Mouse (Mus musculus) layer of hippocampus, postnatal 10 days (tissue): ENCODE measurements around the gene Dhx8. TPM values are rescaled to one million over a fixed set of nuclear protein-coding genes. Genes with fewer than 3 reads are reported as not detected.

Source experiments
- DNase-seq, 2 experiments: peaks; one replicate each; pipeline ENCODE4 v3.0.0; 2021; ENCODE audit warnings: low spot score in 2 of 2
- total RNA-seq, 2 experiments: library from RNA; stranded (reverse); gene quantifications; 2 replicates each; pipeline ENCODE4 v1.2.3; 2021

The Dhx8 gene
- total RNA-seq, 2 experiments from 2014 or later = 31.3 to 32.3 TPM

DNA sequence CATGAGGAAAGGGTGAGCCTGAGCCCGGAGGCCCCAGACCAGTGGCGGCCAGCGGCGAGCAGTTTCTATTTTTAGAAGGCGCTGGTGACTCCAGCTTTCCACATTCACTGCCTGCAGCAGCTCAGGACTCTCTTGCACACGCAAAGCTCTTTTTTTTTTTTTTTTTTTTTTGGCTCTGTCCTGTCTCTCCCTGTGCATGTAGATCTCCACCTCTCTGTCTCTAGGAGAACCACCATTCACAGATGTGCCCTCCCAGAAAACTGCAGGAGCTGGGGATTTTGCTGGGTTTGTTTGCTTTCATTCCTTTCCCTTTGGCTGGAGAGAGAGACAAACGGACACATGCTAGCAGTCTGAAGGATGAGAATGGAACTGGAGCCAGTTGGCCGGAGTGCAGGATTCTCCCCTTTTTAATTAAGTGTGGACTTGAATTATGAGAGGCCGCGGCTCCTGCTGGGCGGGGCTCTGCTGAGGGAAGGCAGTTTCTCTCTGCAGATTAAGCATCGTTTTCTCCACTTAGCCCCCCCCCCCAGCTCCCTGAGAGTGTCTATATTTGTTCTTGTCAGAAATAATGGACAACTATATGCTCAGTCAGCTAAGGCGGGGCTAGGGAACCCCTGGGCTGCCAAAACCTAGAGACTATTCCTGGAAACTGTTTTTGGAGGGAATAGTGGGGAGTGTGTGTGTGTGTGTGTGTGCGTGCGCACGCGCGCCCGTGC, 58.2 kb downstream of the Dhx8 start:
- DNase-seq = peak; percentile 43 to 53

GRCm38 (mm10) chr11:101797355-101797754, 64.6 kb downstream of the Dhx8 start:
- DNase-seq = no peak

DNA sequence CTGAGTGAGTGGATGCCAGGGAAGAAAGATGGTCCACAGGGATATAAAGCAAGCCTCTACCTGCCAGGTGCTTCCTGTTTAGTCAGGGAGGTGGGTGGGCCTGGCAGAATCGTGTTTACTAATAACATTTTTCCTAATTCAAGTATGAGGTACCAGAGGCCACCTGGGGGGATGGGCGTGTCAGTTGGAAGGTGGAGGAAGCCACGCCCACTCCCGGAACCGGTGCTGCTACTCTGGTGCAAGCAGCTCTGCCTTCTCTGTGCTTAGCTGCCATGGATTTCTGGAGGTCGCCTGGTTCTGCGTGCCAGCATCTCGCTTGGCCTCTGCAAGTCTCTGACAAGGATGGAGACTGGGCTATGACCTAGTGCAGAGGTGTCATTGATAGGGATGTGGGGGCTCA, 65.4 kb downstream of the Dhx8 start:
- DNase-seq = no peak

GRCm38 (mm10) chr11:101801386-101801785, 68.7 kb downstream of the Dhx8 start:
- no peak for DNase-seq

- no peak for DNase-seq
Measured at GRCm38 (mm10) chr11:101805113-101805704, 72.5 kb downstream of the Dhx8 start.

DNA sequence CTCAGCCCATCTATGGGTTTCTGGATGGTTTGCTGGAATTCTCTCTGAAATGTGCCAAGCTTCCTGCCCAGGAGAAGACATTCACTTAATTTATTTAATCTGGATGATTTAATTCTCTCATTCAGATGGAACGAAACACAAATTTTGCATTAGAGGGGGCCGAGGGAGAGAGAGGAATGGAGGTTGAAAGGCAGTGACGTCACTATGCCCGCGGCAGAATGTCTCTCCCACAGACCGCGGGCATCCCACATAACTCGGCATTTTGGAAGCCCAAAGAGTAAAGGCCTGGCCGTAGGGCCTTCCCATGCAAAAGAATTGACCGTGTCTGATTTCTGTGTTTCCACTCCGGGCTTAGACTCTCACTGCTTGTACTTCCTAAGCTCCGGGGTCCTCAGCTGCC, 74.0 kb downstream of the Dhx8 start:
- no peak for DNase-seq

GRCm38 (mm10) chr11:101807266-101807665, 74.5 kb downstream of the Dhx8 start:
- DNase-seq = no peak

DNA sequence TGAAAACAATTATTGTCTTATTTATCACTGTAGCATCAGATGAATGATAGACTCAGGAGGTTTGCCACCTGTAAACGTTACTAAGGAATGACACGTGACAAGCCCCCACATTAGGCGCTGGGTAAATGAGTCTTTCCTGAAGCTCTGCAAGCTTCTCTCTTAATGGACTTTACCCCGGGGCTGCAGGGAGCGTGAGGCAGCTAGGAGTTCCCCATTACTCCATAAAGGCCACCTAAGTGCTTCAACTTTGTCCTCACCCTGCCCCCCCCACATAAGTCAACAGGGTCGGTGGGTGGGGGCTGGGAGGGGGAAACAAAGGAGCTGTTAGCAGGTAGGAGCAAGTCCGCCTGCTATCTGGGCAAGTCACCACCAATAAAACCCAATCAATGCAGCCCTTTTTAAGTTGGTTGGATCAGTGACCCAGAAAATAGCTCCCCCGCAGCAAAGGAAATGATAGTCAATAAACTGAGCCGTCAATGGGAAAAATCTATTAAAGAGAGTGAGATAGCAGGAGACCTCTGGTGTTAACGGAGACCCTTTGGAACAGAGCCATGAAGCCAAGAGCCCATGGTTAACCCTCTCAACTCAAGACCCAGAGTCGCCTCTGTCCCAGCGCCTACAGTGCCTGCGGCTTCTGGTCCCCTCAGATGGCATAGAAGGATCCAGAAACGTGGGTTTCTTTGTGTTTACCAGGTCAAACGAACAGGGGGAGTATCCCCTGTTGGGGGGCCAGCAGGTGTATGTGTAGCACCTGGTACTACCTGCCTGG, 76.5 kb downstream of the Dhx8 start:
- no peak for DNase-seq

DNA sequence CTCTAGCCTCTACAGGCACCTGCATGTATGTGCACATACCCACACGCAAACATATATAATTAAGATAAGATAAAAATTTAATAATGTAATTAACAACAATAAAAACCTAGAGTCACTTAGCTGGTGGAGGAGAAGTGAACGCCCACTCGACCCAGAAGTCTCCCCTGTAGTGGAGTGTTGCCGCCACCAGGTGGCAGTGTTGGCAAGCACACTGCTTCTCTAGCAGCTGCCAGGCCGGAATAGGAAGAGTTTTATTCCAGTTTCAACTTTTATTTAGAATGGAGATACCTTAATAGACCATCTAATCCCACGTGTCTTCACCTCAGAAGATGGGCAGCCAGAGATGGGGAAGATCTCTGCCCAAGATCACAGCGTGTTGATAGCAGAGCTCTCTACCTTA, 80.5 kb downstream of the Dhx8 start:
- peak; percentile 87 to 91 for DNase-seq

DNA sequence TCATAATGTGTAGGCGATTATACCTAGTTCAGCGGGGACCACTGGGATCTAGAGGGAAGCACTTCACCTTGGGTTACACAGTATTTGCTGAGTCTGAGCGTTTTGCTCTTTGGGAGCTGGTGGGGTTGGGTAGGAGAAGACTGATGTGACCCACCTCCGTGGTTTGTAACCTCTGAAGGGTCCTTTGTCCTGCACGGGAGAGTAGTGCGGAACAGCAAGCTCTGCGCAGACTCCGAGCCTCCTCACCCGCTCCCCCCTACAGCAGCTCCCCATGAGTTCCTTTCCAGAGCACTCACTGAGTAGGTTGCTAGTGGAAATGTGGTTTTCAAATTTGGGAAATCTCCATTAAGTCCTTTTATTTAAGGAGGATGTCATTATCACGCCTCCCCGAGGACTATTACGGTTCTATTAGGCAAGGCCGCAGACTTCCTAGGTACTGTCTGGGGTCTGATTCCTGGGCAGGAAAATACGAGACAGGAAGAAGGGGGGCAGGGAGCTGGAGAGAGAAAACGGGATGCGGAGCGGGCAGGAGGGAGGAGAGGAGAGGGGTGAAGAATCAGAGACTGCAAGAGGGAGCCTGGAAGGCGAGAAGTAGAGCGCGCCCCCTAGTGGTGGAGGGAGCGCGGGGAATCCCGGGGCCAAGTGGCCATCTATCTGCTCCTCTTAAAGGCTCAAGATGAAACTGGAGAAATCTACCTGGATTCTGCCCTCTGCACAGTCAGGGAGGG, 81.8 kb downstream of the Dhx8 start:
- peak; percentile 84 to 86 for DNase-seq

DNA sequence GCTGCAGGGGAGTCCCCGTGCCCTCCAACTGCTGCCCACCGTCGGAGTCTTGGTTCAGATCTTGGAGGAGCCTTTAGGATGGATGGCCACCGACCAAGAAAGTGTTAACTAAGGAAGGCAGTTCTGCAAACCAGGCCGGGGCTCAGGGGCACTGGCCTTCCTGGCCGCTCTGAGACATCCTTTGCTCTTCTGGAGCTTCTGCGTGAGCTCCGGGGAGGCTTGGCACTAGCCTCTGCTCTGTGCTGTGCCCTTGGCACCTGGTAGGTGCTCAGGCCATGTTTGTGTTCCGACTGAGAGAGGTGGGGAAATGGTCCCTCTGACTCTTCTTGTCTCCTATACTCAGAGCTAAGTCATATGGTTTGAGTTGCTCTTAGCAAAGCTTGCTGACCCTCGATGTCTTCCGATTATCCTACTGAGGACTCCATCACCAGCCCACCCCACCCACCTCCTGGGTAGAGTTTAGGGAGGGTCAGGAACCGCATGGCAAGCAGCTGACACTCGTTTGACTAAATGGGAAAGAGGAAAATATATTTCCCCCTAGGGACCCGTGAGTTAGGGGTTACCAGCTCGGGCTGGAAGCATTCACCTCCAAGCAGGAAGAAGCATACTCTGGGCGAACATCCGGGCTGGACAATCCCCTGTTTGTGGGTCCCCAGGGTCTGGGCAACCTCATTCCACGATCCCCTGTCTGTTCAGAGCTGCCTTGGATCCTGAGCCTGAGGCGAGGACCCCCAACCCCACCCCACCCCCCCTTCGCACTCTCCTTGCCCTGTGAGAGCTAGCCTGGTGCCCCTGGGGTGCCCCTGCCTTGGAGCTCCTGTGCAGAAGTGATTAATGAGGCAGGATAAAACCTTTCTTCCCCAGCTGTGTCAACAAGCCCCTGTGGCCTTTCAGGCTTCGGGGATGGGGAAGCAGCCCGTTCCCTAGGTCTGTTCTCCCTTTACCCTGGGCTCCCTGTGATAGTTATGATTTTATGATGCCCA, 82.7 kb downstream of the Dhx8 start:
- DNase-seq = no peak

Other genes starting within 250 kb of the Dhx8 start
- 1 to 10 TPM; 2.7 to 3.3 TPM for gene Brca1, start 181.0 kb upstream of the Dhx8 start, total RNA-seq
- 100 to 1,000 TPM; 161 to 165 TPM for gene Nbr1, start 180.8 kb upstream of the Dhx8 start, total RNA-seq
- gene Tmem106a, start 150.7 kb upstream of the Dhx8 start, total RNA-seq = 1 to 10 TPM; 2.7 to 3.6 TPM
- not detected for gene Gm11634, start 133.7 kb upstream of the Dhx8 start, total RNA-seq
- gene Rdm1, start 105.7 kb upstream of the Dhx8 start, total RNA-seq = 1 to 10 TPM; 4.2 to 7.7 TPM
- gene Arl4d, start 67.4 kb upstream of the Dhx8 start, total RNA-seq = 10 to 100 TPM; 12.1 to 13.3 TPM
- 10 to 100 TPM; 25.8 to 29.3 TPM for gene Etv4, start 52.5 kb downstream of the Dhx8 start, total RNA-seq
- 1 to 10 TPM; 2.9 to 3.6 TPM for gene Meox1, start 161.5 kb downstream of the Dhx8 start, total RNA-seq
- under 1 TPM in 1 of 2 experiments, not detected in 1; 0.23 TPM for gene Sost, start 234.1 kb downstream of the Dhx8 start, total RNA-seq